Mouse (Mus musculus) CD4-positive, CD25-positive, alpha-beta regulatory T cell (primary cell): ENCODE measurements around the gene Olfr195. TPM values are rescaled to one million over a fixed set of nuclear protein-coding genes. Genes with fewer than 3 reads are reported as not detected.

Experiments used
- polyA plus RNA-seq: library from polyadenylated mRNA; unstranded; fragments of 100-300 nt; shearing (Covaris generic); gene quantifications from one replicate; pipeline ENCODE4 v1.2.1, GENCODE M21; 2017

Gene Olfr195
- not detected for polyA plus RNA-seq

DNA sequence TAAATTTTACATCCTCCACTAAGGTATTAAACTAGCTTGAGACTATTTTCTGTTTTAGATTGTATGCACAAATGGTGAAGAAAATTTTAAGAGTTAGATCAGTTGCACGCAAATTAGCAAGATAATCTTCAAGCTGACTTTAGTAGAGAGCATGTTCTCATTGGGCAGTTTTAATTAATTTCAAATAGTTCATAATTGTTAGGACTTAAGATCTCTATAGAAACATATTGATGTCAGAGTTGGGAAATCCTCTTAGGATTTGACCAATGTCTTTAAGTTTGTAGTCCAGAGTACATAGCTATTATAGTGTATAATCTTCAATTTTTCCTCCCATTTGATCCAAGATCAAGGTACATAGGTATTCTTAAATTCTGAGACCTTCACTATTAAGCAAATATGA is at the start of gene Olfr195:
Gene Olfr195, plus strand, starts transcription at position 301 of the 400 bp plus-strand sequence.

DNA sequence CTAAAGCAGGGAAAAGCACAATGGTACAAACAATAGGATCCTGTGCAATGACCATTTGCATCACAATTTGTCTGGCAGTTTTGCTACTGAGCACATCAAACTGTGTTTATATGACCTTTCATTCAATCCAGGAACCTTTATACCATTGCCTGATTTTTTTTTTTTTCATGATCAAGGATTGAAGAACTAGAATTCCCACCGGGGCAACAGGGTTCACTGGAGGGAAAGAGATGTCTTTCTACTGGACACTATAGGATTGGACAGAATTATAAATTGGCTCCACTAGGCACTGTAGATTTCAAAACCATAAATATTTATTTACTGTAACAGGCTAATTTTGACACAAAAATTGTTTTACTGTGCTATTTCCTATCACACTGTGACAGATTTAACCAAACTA is 35.1 kb upstream of the Olfr195 start, which contains the start of gene Olfr193:
Gene Olfr193, minus strand, starts transcription at position 101 of the 400 bp plus-strand sequence.

DNA sequence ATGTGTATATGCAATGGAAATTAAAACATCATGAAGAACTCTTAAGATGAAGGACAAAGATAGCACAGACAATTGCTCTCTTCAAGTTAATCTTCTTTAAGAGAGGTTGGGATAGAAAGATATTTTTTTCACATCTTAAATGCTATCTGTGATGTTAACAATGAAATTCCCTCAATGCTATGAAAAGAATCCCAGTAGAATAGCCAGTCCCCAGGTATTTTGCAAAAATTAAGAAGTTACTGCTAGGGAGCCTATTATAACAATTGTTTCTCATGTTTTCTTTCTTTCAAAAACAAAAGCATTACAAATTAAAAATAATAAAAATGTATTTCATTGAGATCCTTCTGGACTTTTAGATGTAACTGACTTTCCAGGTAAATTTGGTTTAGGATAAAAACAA is 25.9 kb upstream of the Olfr195 start, which contains the start of gene Olfr194:
Gene Olfr194, minus strand, starts transcription at position 101 of the 400 bp plus-strand sequence.

DNA sequence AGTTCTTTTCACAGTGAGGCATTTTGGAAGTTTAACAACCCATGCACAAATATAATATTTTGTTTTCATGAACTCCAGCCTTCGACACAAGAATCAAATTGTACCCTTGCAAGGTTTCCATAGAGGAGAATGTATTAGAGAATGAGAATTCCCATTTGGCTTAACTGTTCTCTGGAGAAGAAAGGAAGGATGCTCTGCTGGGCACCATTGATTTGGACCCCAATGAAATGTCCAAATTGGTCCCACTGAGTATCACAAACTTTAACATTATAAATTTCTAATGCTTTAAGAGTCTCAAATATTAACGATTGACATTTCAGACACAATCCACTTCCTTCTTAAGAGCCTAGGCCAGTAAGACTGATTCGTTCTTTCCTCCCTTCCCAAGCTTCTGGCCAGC is 23.5 kb downstream of the Olfr195 start, which contains the start of gene Olfr196:
Gene Olfr196, minus strand, starts transcription at position 101 of the 400 bp plus-strand sequence.

Other genes starting within 250 kb of the Olfr195 start
- gene Olfr181, start 218.3 kb upstream of the Olfr195 start, polyA plus RNA-seq, result not detected
- not detected for gene Olfr180, start 217.7 kb upstream of the Olfr195 start, polyA plus RNA-seq
- not detected for gene Olfr183, start 151.7 kb upstream of the Olfr195 start, polyA plus RNA-seq
- gene Olfr186, start 116.8 kb upstream of the Olfr195 start, polyA plus RNA-seq, result not detected
- not detected for gene Olfr187, start 107.3 kb upstream of the Olfr195 start, polyA plus RNA-seq
- 0.02 TPM for gene Olfr190, start 69.0 kb upstream of the Olfr195 start, polyA plus RNA-seq
- not detected for gene Olfr191, start 57.2 kb upstream of the Olfr195 start, polyA plus RNA-seq
- gene Olfr193, start 35.2 kb upstream of the Olfr195 start, polyA plus RNA-seq, result not detected
- gene Olfr194, start 26.0 kb upstream of the Olfr195 start, polyA plus RNA-seq, result not detected
- not detected for gene Olfr196, start 23.4 kb downstream of the Olfr195 start, polyA plus RNA-seq
- not detected for gene Olfr198, start 56.5 kb downstream of the Olfr195 start, polyA plus RNA-seq
- not detected for gene Olfr199, start 72.7 kb downstream of the Olfr195 start, polyA plus RNA-seq
- gene Olfr201, start 125.6 kb downstream of the Olfr195 start, polyA plus RNA-seq, result not detected
- not detected for gene Olfr202, start 139.7 kb downstream of the Olfr195 start, polyA plus RNA-seq
- gene Olfr203, start 151.8 kb downstream of the Olfr195 start, polyA plus RNA-seq, result not detected
- gene Olfr204, start 171.2 kb downstream of the Olfr195 start, polyA plus RNA-seq, result not detected
- not detected for gene Olfr205, start 184.1 kb downstream of the Olfr195 start, polyA plus RNA-seq
- gene Olfr206, start 202.2 kb downstream of the Olfr195 start, polyA plus RNA-seq, result not detected
- gene Olfr209, start 216.9 kb downstream of the Olfr195 start, polyA plus RNA-seq, result not detected